Mouse (Mus musculus): ENCODE measurements at regions not wholly inside any gene's neighbourhood (a gene's known extent, or its start where the extent isn't known, plus 50 kb on each side); places are given as distances from the start of the nearest gene placed in this dataset.
"Not testable (repeated sequence)": the region's sequence is repeated elsewhere in the genome, so short reads cannot be mapped to it uniquely, and the experiment has no call there.

GRCm38 (mm10) chr10:7390239-7391091 is 83.0 kb downstream of the Ulbp1 start:
- DNase-seq: peak; percentile 43

- DNase-seq: not testable (repeated sequence)
Observed at GRCm38 (mm10) chr10:7358791-7359190, 114.6 kb downstream of the Ulbp1 start.

DNA sequence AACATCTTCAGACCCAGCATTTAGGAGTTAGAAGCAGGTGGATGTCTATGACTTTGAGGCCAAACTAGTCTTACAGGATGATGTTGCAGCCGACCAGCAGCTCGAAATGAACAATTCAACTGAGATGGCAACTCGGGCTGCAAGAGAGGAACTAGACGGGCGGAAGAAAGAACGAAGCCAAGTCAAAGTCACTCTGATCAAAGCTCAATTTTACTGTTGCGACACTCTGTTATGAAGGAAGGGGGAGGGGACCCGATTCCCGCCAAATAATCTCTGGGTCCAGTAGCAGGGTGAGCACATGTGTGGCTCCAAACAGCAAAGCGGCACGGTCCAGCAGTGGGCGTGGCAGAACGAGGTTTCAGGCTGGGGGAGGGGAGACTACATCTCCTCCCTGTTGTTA is 129.1 kb downstream of the Ulbp1 start:
- peak; percentile 50 for DNase-seq

DNA sequence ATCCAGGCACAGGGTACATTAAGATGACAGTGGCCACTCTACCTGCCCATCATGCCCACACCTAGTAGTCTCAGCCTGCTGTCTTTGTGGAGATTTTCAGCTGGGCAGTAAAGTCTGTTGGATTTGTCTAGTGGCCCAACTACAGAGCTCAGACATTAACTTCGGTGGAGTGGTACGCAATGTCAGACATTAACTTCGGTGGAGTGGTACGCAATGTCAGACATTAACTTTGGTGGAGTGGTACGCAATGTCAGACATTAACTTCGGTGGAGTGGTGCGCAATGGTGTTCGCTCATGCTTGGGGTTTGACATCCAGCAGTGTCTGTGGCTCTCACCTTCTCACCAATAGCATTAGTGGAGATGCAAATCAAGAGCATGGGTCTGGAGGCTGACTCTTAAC is 129.7 kb downstream of the Ulbp1 start:
- peak; percentile 62 for DNase-seq

- peak; percentile 92 for DNase-seq
Observed at GRCm38 (mm10) chr10:7333077-7333747, 121.2 kb upstream of the Cnksr3 start.

DNA sequence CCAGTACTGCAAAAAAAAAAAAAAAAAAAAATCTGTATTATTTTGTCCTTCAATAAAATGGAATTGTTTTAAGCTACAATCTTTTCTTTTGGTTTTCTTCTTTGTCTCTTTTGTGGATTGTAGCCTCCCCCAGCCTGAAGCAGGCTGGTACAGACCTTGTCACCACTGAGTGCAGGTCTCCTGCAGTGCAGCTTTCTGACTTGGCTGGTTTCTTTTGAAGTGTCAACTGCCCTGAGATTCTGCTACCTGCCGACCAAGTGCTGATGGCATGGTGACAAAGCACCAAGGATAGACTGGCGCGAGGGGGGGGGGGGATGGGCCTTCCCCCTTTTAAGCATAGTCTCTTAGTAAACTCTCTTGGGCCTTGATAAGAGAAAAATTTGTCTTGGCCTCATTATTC is 116.2 kb upstream of the Cnksr3 start:
- DNase-seq: no peak

GRCm38 (mm10) chr10:7327046-7327445 is 115.0 kb upstream of the Cnksr3 start:
- DNase-seq: not testable (repeated sequence)

- no peak for DNase-seq
Observed at GRCm38 (mm10) chr10:7325074-7325473, 113.0 kb upstream of the Cnksr3 start.

- no peak for DNase-seq
Observed at GRCm38 (mm10) chr10:7323258-7323657, 111.2 kb upstream of the Cnksr3 start.

DNA sequence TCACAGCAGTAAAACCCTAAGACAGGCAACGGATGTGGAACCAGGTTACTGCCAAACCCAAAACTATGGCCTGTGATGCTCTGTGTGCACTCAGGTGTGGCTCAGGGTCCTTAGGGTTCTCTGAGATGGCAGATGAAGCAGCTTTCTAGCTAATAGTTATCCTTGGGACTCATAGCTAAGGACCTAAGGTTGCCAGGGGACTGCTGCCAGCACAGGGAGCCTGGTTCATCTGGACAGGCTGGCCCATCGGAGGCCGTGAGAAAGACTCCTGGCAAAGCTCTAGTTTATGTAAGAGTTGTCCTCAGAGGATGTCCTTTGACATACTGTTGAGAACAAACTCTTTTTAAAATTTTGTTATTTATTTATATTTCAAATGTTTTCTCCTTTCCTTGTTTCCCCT is 97.9 kb upstream of the Cnksr3 start:
- DNase-seq: no peak

- DNase-seq: not testable (repeated sequence)
Observed at GRCm38 (mm10) chr10:7305881-7306280, 93.8 kb upstream of the Cnksr3 start.

DNA sequence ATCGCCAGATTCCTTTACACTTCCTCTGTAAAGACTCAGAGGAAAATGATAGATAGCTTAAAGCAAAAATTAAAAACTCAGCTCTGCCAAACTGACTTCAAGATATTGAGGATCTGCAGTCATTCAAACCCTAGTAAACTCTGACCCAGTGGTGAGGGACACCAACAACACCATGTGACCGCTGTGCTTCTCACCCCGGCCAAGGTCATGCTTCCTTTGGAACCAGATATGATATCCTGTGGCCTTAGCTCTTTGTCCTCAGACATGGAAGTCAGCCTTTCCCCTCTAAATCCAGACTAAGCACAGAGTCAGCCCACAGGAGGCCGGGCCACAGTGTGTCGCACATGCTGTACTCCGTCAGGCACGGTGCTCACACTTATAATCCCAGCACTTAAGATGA is 86.3 kb upstream of the Cnksr3 start:
- peak; percentile 29 for DNase-seq

DNA sequence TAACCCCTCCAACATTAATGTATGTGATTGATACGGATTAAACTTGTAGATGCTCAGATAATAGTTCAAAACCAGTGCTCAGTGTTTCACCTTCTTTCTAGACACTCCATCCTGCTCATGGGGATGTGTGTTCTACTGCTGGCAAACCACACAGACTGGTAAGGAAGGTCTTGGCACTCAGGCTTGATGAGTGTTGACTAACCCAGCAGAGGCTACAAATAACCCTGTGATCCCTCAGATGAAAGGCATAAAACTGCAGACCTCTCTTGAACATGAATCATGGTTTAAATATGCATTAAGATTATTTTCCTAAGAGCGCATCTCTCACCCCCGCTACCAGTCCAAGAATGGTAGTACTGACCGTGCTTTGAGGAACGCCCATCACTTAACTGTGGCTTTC is 83.9 kb upstream of the Cnksr3 start:
- no peak for DNase-seq

GRCm38 (mm10) chr10:7293203-7293602 is 81.2 kb upstream of the Cnksr3 start:
- DNase-seq: no peak

DNA sequence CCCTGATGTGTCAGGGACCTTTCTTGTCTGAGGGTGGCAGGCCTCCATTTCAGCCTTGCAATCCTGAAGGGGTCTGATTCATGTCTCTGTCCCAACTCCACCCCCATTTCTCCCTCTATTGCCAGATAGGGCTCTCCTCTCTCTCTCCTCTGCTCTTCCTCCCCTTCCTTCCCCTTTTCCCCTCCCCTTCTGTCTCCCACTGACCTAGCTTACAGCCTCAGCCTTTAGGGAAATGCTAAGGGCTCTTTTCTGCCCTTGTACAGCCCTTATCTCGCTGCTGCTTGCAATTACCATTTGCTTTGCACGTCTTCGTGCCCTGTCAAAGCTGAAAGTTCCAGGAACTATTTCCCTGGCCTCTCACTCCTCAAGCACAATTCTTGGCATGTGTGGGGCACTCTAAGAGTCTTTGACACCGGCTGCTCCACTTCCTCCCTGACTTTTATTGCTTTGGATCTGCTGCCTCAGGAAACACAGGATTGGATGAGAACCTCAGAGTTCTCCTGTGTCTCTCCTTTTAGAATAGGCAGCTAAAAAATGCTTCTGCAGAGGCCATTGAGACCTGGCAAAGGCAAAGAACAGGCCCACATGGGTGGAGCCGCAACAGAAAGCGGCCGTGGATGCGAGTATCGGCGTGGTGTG is 77.9 kb upstream of the Cnksr3 start:
- peak; percentile 44 for DNase-seq

DNA sequence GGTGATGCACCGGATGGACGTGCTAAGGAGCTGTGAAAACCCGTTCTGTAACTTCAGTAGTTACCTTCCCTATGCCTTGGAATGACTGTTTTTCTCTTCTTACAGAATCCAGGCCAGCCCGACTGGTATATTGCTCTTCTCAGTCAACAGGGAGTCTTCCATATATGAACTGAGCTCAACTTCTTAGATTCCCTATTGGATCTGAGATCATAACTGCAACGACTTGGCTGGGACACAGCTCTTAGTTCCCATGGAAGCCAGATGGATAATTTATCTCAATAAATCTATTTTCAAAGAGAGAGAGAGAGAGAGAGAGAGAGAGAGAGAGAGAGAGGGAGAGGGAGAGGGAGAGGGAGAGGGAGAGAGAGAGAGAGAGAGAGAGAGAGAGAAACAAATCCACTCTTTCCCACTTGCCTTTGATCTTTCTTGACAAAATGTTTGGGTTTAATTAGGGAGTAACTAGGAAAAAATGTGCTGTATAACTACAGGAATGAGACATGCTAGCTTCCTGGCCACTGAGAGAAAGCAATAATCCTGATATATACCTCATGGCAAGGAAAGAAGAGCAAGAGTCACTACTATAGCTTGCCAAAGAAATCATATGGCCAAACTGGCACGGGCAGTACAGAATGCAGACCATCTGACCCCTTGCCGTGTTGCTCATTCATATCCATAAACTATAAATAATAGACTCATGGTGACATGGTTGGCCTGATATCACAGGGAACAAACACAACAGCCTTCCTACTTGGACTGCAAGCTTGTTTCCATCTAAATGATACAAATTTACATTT is 73.3 kb upstream of the Cnksr3 start:
- DNase-seq: no peak

DNA sequence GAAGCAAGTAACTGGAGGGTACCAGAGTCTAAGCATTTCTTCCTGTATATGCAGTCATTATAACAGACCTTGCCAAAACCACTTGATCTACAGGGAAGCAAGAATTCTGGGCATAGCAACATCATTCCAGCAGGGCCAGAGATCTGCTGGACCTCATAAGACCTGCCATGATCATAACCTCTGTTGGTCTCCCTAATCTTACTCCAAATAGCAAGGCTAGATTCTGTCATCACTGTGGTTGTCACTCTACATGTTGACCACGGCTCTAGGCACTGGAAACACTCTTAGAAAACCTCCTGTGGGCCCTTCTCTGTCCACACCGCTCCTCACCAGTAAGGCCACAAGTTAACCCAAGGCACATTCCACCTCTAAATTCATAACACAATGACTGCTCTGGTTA is 68.4 kb upstream of the Cnksr3 start:
- no peak for DNase-seq

- no peak for DNase-seq
Observed at GRCm38 (mm10) chr10:7278820-7279219, 66.8 kb upstream of the Cnksr3 start.

- no peak for DNase-seq
Observed at GRCm38 (mm10) chr10:7275357-7275756, 63.3 kb upstream of the Cnksr3 start.

GRCm38 (mm10) chr10:7274422-7274821 is 62.4 kb upstream of the Cnksr3 start:
- DNase-seq: peak; percentile 19

DNA sequence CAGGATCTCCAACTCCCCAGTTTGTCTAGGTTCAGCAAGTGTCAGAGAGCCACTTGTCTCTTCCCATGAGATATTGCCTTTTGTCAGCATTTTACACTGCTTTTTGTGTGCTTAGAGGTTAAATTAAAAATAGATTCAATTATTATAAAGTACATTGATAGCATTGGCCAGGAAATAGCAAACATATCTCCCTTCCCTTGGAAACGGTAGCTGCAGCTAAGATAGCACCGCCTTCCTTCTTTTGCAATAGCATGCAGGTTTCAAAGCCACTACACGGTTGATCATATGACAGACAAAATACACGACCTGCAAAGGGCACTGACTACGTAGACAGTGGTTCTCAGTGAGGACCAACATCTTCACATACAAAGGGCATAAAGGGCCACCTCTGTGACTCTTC is 59.1 kb upstream of the Cnksr3 start:
- DNase-seq: no peak

DNA sequence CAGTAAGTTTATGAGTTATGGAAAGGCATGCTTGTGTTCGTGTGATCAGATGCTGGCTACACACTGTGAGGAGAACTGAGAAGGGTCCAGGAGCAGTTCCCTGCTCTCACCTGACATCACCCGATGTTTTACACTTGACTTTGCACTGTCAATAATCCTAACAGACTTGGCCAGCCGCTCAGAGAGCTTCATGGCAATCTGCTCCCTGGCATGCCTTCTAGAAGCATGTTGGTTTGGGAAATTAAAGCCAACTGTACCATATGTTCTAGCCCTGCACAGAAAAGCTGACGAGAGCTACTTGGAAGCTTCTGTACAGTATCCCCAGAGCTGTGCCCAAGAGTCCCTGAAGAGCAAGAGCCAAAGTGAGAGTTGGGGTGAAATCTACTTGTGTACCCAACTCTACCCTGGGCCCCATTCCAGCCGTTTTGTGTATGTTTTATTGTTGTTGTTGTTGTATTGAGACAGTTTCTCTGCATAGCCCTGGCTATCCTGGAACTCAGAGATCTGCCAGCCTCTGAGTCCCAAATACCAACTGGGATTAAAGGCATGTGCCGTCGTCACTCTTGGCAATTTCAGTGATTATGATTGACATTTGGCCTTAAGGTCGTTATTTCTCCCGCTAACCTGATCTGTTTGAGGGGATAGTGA is 56.5 kb upstream of the Cnksr3 start:
- no peak for DNase-seq

GRCm38 (mm10) chr10:7267903-7268302 is 55.9 kb upstream of the Cnksr3 start:
- DNase-seq: no peak

Measured in kidney, adult 9 months (tissue).